In genomic region chr17:8232089-8232488, GRCm38 (mm10) we compare ENCODE assay signal across 9 mouse cellular contexts. TPM values are rescaled to one million over a fixed set of nuclear protein-coding genes. Genes with fewer than 3 reads are reported as not detected.
DNase-seq lines count a peak whose midpoint lies in the region; ATAC-seq lines count a peak whose summit lies in the region.
"Had no signal": no experiment of that assay in that cellular context is flagged by ENCODE, and none has a peak within 500 bp of the region (broad histone marks: within the 10 kb centered on the region; RNA-seq: fewer than 3 reads in every experiment).

No protein-coding gene starts in this region.

- no peaks in the 10 kb centered on the region for H3K36me3 ChIP-seq in hindbrain, embryonic 14.5 days (replicated peaks; ENCODE audit: control insufficient read depth, insufficient read depth)
- H3K36me3 ChIP-seq in hindbrain, embryonic 10.5 days, result no peaks in the 10 kb centered on the region

- H3K9me3 ChIP-seq in hindbrain, embryonic 14.5 days (ENCODE audit: control insufficient read depth, low read length), result no peaks in the 10 kb centered on the region
- H3K9me3 ChIP-seq in hindbrain, embryonic 10.5 days, result no peaks in the 10 kb centered on the region

- no peak overlapping the region for H3K4me3 ChIP-seq in hindbrain, embryonic 14.5 days (replicated peaks; ENCODE audit: low read length)
- H3K4me3 ChIP-seq in hindbrain, embryonic 10.5 days, result no peak overlapping the region

- H3K27ac ChIP-seq in hindbrain, embryonic 14.5 days, result no peak overlapping the region
- H3K27ac ChIP-seq in hindbrain, embryonic 10.5 days, result no peak overlapping the region

- H3K4me1 ChIP-seq in hindbrain, embryonic 14.5 days (replicated peaks; ENCODE audit: control insufficient read depth, insufficient read depth, low read length), result no peaks in the 10 kb centered on the region
- H3K4me1 ChIP-seq in hindbrain, embryonic 10.5 days (replicated peaks), result peaks cover 7% of the 10 kb centered on the region

- H3K27me3 ChIP-seq in hindbrain, embryonic 14.5 days (ENCODE audit: control insufficient read depth, insufficient read depth, low read length), result no peaks in the 10 kb centered on the region
- no peaks in the 10 kb centered on the region for H3K27me3 ChIP-seq in hindbrain, embryonic 10.5 days (ENCODE audit: insufficient read depth, poor library complexity, severe bottlenecking)

- no peak overlapping the region for H3K4me2 ChIP-seq in hindbrain, embryonic 14.5 days (replicated peaks)

- H3K9ac ChIP-seq in hindbrain, embryonic 14.5 days, result no peak overlapping the region

- DNase-seq in gastrocnemius, adult 18-20 months (ENCODE audit: low spot score), result peak; percentile 9
- DNase-seq in gastrocnemius, postnatal 4 days (ENCODE audit: low spot score in 2 of 2), result no peak
- peak; percentile 12 for DNase-seq in urinary bladder, postnatal 14 days (ENCODE audit: low spot score)
- DNase-seq in urinary bladder, postnatal 10 days (ENCODE audit: low spot score), result no peak
- peak; percentile 56 for DNase-seq in lung, postnatal 14 days
- DNase-seq in thymus, postnatal 25 days, result no peak
- DNase-seq in hindbrain, embryonic 14.5 days (ENCODE audit: low spot score), result no peak
- no peak for DNase-seq in hindbrain, embryonic 10.5 days (ENCODE audit: low spot score)

- ATAC-seq in hindbrain, embryonic 14.5 days (ENCODE audit: low FRiP score), result no peak

- 71% methylated on average over 5 of the region's 5 CpGs for WGBS in hindbrain, embryonic 14.5 days
- 79% methylated on average over 5 of the region's 5 CpGs for WGBS in hindbrain, embryonic 10.5 days

RNA-seq across cellular contexts. Expression of gene Ccr6, which starts 3.8 kb away (rescaled TPM):
- not detected for total RNA-seq in gastrocnemius, adult 18-20 months (2021)
- total RNA-seq in gastrocnemius, postnatal 4 days (2021), result not detected
- not detected in 2 replicates for polyA plus RNA-seq in hindbrain, embryonic 14.5 days (2014; fragmentation: Nextera tagmentation; extraction: Ambion mirVana)
- polyA plus RNA-seq in hindbrain, embryonic 10.5 days (2016; fragmentation: Nextera tagmentation; extraction: Ambion mirVana), result 0.14 TPM in 1 of 2 replicates, not detected in the other
- total RNA-seq: heart, postnatal 36 days had no signal

RNA-seq across cellular contexts. Expression of gene Mpc1, which starts 50.6 kb away (rescaled TPM):
- 100 to 1,000 TPM; 418 to 491 TPM for total RNA-seq in gastrocnemius, adult 18-20 months (2021)
- 100 to 1,000 TPM; 157 to 162 TPM for total RNA-seq in gastrocnemius, postnatal 4 days (2021)
- 380 and 389 TPM in 2 replicates for polyA plus RNA-seq in hindbrain, embryonic 14.5 days (2014; fragmentation: Nextera tagmentation; extraction: Ambion mirVana)
- 79.5 and 106 TPM in 2 replicates for polyA plus RNA-seq in hindbrain, embryonic 10.5 days (2016; fragmentation: Nextera tagmentation; extraction: Ambion mirVana)

Comparison
In these comparisons a context has a peak if more than half of its experiments do, and no peak if none do; other contexts are left out.
1. DNase-seq: peak in gastrocnemius, adult 18-20 months (single experiment), urinary bladder, postnatal 14 days (single experiment) and lung, postnatal 14 days (single experiment); none in gastrocnemius, postnatal 4 days (0 of 2), urinary bladder, postnatal 10 days (single experiment), thymus, postnatal 25 days (single experiment), hindbrain, embryonic 14.5 days (single experiment) and hindbrain, embryonic 10.5 days (single experiment).